Mouse (Mus musculus) right cerebral cortex, postnatal 36 days (tissue): ENCODE data around the gene Pagr1a.
A peak's percentile ranks its signal among the peaks of the same experiment; 100 is the strongest.

Experiments used
- DNase-seq, 2 experiments: peaks; one replicate each; pipeline ENCODE4 v3.0.0; 2022; ENCODE audit warnings: low spot score in 2 of 2, mixed read lengths in 1 of 2

Gene Pagr1a

GRCm38 (mm10) chr7:127016971-127017949 lies at the start of gene Pagr1a:
Pagr1a (minus strand) TSS chr7:127017352.
- peak; percentile 95 to 96 for DNase-seq

GRCm38 (mm10) chr7:127066317-127066716 lies 49.2 kb upstream of the Pagr1a start:
- no peak for DNase-seq

GRCm38 (mm10) chr7:127065538-127065937 lies 48.4 kb upstream of the Pagr1a start:
- no peak for DNase-seq

GRCm38 (mm10) chr7:127055026-127055585 lies 38.0 kb upstream of the Pagr1a start:
- DNase-seq: peak; percentile 5 to 6

GRCm38 (mm10) chr7:127041851-127042672 lies 24.9 kb upstream of the Pagr1a start, which contains the start of gene Kif22:
Kif22 (minus strand) TSS chr7:127042471.
- DNase-seq: peak; percentile 70 to 80

GRCm38 (mm10) chr7:127031244-127031643 lies 14.1 kb upstream of the Pagr1a start:
- DNase-seq: no peak

GRCm38 (mm10) chr7:127030172-127030571 lies 13.0 kb upstream of the Pagr1a start:
- DNase-seq: no peak

GRCm38 (mm10) chr7:127027885-127028284 lies 10.7 kb upstream of the Pagr1a start:
- no peak for DNase-seq

GRCm38 (mm10) chr7:127026984-127027726 lies 10.0 kb upstream of the Pagr1a start, which contains the start of gene Maz:
Maz (minus strand) TSS chr7:127027037.
- DNase-seq: peak; percentile 98 to 99

- DNase-seq: no peak
These were observed 9.4 kb upstream of the Pagr1a start for GRCm38 (mm10) chr7:127026616-127026983.

GRCm38 (mm10) chr7:127026161-127026600 lies 9.0 kb upstream of the Pagr1a start:
- DNase-seq: no peak

- no peak for DNase-seq
These were observed 8.5 kb upstream of the Pagr1a start for GRCm38 (mm10) chr7:127025556-127026160.

GRCm38 (mm10) chr7:127024755-127025555 lies 7.8 kb upstream of the Pagr1a start:
- DNase-seq: peak; percentile 77 to 83

GRCm38 (mm10) chr7:127023896-127024690 lies 6.9 kb upstream of the Pagr1a start:
- no peak for DNase-seq

- DNase-seq: no peak
These were observed 6.1 kb upstream of the Pagr1a start for GRCm38 (mm10) chr7:127023272-127023691.

GRCm38 (mm10) chr7:127022528-127023271 lies 5.5 kb upstream of the Pagr1a start:
- no peak for DNase-seq

GRCm38 (mm10) chr7:127021563-127022527 lies 4.7 kb upstream of the Pagr1a start:
- no peak for DNase-seq
